Mouse (Mus musculus): ENCODE data around the gene D6Wsu163e. TPM values are rescaled to one million over a fixed set of nuclear protein-coding genes. Genes with fewer than 3 reads are reported as not detected.

The D6Wsu163e gene
- total and polyA plus RNA-seq, 3 experiments = 4.0 to 61.2 (median 36.3) TPM

- TF ChIP-seq POLR2AphosphoS5 (IDR thresholded peaks at IDR 0.05; ENCODE audit: insufficient replicate concordance, low read depth, low read length) (no peak), GATA2 (IDR thresholded peaks at IDR 0.05; ENCODE audit: borderline replicate concordance, low read depth, low read length) (no peak), TAL1 (conservative IDR thresholded peaks at IDR 0.05; ENCODE audit: low read depth, low read length) (no peak), GATA1 (IDR thresholded peaks at IDR 0.05; ENCODE audit: borderline replicate concordance, low read length) (no peak), CTCF (IDR thresholded peaks at IDR 0.05; ENCODE audit: low read depth, low read length) (no peak)
- ATAC-seq (ENCODE audit: extremely low read depth, insufficient number of reproducible peaks, low FRiP score, poor library complexity, severe bottlenecking) (no peak), DNase-seq (ENCODE audit: low spot score) (no peak)
- Histone ChIP-seq H3K27me3 (ENCODE audit: insufficient read depth, low read length) (no peaks in the 10 kb centered on the region), H3K4me3 (ENCODE audit: low read depth, low read length) (no peak overlapping the region), H3K36me3 (replicated peaks) (no peaks in the 10 kb centered on the region), H3K4me1 (ENCODE audit: insufficient read depth, low read depth, low read length) (no peaks in the 10 kb centered on the region), H3K9me3 (replicated peaks) (no peaks in the 10 kb centered on the region)
Measured at GRCm38 (mm10) chr6:126995494-126995893, 55.7 kb downstream of the D6Wsu163e start.

GRCm38 (mm10) chr6:126996399-126996798, 56.6 kb downstream of the D6Wsu163e start:
- TF ChIP-seq POLR2AphosphoS5 (IDR thresholded peaks at IDR 0.05; ENCODE audit: insufficient replicate concordance, low read depth, low read length) (no peak), GATA1 (IDR thresholded peaks at IDR 0.05; ENCODE audit: borderline replicate concordance, low read length) (no peak), TAL1 (conservative IDR thresholded peaks at IDR 0.05; ENCODE audit: low read depth, low read length) (no peak), CTCF (IDR thresholded peaks at IDR 0.05; ENCODE audit: low read depth, low read length) (no peak), GATA2 (IDR thresholded peaks at IDR 0.05; ENCODE audit: borderline replicate concordance, low read depth, low read length) (no peak)
- no peaks in the 10 kb centered on the region for H3K9me3 ChIP-seq (replicated peaks)
- no peaks in the 10 kb centered on the region for H3K36me3 ChIP-seq (replicated peaks)
- H3K4me1 ChIP-seq (ENCODE audit: insufficient read depth, low read depth, low read length) = no peaks in the 10 kb centered on the region
- H3K4me3 ChIP-seq (ENCODE audit: low read depth, low read length) = no peak overlapping the region
- DNase-seq (ENCODE audit: low spot score) (no peak), ATAC-seq (ENCODE audit: extremely low read depth, insufficient number of reproducible peaks, low FRiP score, poor library complexity, severe bottlenecking) (no peak)
- H3K27me3 ChIP-seq (ENCODE audit: insufficient read depth, low read length) = no peaks in the 10 kb centered on the region

- Histone ChIP-seq H3K4me1 (ENCODE audit: insufficient read depth, low read depth, low read length) (no peaks in the 10 kb centered on the region), H3K27me3 (ENCODE audit: insufficient read depth, low read length) (no peaks in the 10 kb centered on the region), H3K9me3 (replicated peaks) (no peaks in the 10 kb centered on the region), H3K4me3 (ENCODE audit: low read depth, low read length) (no peak overlapping the region), H3K36me3 (replicated peaks) (no peaks in the 10 kb centered on the region)
- ATAC-seq (ENCODE audit: extremely low read depth, insufficient number of reproducible peaks, low FRiP score, poor library complexity, severe bottlenecking) (no peak), DNase-seq (ENCODE audit: low spot score) (no peak)
- TF ChIP-seq CTCF (IDR thresholded peaks at IDR 0.05; ENCODE audit: low read depth, low read length) = no peak
- no peak for TF ChIP-seq GATA2 (IDR thresholded peaks at IDR 0.05; ENCODE audit: borderline replicate concordance, low read depth, low read length)
- no peak for TF ChIP-seq POLR2AphosphoS5 (IDR thresholded peaks at IDR 0.05; ENCODE audit: insufficient replicate concordance, low read depth, low read length)
- no peak for TF ChIP-seq TAL1 (conservative IDR thresholded peaks at IDR 0.05; ENCODE audit: low read depth, low read length)
- TF ChIP-seq GATA1 (IDR thresholded peaks at IDR 0.05; ENCODE audit: borderline replicate concordance, low read length) = no peak
Measured at GRCm38 (mm10) chr6:127005646-127006045, 65.9 kb downstream of the D6Wsu163e start.

GRCm38 (mm10) chr6:127006551-127006950, 66.8 kb downstream of the D6Wsu163e start:
- no peak for ATAC-seq (ENCODE audit: extremely low read depth, insufficient number of reproducible peaks, low FRiP score, poor library complexity, severe bottlenecking)
- Histone ChIP-seq H3K9me3 (replicated peaks) (no peaks in the 10 kb centered on the region), H3K4me1 (ENCODE audit: insufficient read depth, low read depth, low read length) (no peaks in the 10 kb centered on the region), H3K36me3 (replicated peaks) (no peaks in the 10 kb centered on the region), H3K27me3 (ENCODE audit: insufficient read depth, low read length) (no peaks in the 10 kb centered on the region), H3K4me3 (ENCODE audit: low read depth, low read length) (no peak overlapping the region)
- TF ChIP-seq TAL1 (conservative IDR thresholded peaks at IDR 0.05; ENCODE audit: low read depth, low read length) (no peak), GATA1 (IDR thresholded peaks at IDR 0.05; ENCODE audit: borderline replicate concordance, low read length) (no peak), POLR2AphosphoS5 (IDR thresholded peaks at IDR 0.05; ENCODE audit: insufficient replicate concordance, low read depth, low read length) (no peak), GATA2 (IDR thresholded peaks at IDR 0.05; ENCODE audit: borderline replicate concordance, low read depth, low read length) (no peak), CTCF (IDR thresholded peaks at IDR 0.05; ENCODE audit: low read depth, low read length) (no peak)
- DNase-seq (ENCODE audit: low spot score) = no peak

GRCm38 (mm10) chr6:127010021-127010420, 70.3 kb downstream of the D6Wsu163e start:
- H3K27me3 ChIP-seq (ENCODE audit: insufficient read depth, low read length) = no peaks in the 10 kb centered on the region
- no peak for TF ChIP-seq POLR2AphosphoS5 (IDR thresholded peaks at IDR 0.05; ENCODE audit: insufficient replicate concordance, low read depth, low read length)
- TF ChIP-seq GATA1 (IDR thresholded peaks at IDR 0.05; ENCODE audit: borderline replicate concordance, low read length) = no peak
- no peak for TF ChIP-seq CTCF (IDR thresholded peaks at IDR 0.05; ENCODE audit: low read depth, low read length)
- TF ChIP-seq GATA2 (IDR thresholded peaks at IDR 0.05; ENCODE audit: borderline replicate concordance, low read depth, low read length) = no peak
- no peak for TF ChIP-seq TAL1 (conservative IDR thresholded peaks at IDR 0.05; ENCODE audit: low read depth, low read length)

GRCm38 (mm10) chr6:127011947-127012535, 72.3 kb downstream of the D6Wsu163e start:
- no peak for ATAC-seq (ENCODE audit: extremely low read depth, insufficient number of reproducible peaks, low FRiP score, poor library complexity, severe bottlenecking)
- TF ChIP-seq TAL1 (conservative IDR thresholded peaks at IDR 0.05; ENCODE audit: low read depth, low read length) (no peak), GATA1 (IDR thresholded peaks at IDR 0.05; ENCODE audit: borderline replicate concordance, low read length) (no peak), GATA2 (IDR thresholded peaks at IDR 0.05; ENCODE audit: borderline replicate concordance, low read depth, low read length) (no peak), POLR2AphosphoS5 (IDR thresholded peaks at IDR 0.05; ENCODE audit: insufficient replicate concordance, low read depth, low read length) (no peak), CTCF (IDR thresholded peaks at IDR 0.05; ENCODE audit: low read depth, low read length) (no peak)
- no peak for DNase-seq (ENCODE audit: low spot score)

More at GRCm38 (mm10) chr6:127010021-127010420, 70.3 kb downstream of the D6Wsu163e start:
- Histone ChIP-seq H3K36me3 (replicated peaks) (no peaks in the 10 kb centered on the region), H3K9me3 (replicated peaks) (no peaks in the 10 kb centered on the region), H3K4me3 (ENCODE audit: low read depth, low read length) (no peak overlapping the region), H3K4me1 (ENCODE audit: insufficient read depth, low read depth, low read length) (no peaks in the 10 kb centered on the region)
- DNase-seq (ENCODE audit: low spot score) = no peak
- ATAC-seq (ENCODE audit: extremely low read depth, insufficient number of reproducible peaks, low FRiP score, poor library complexity, severe bottlenecking) = no peak

More at GRCm38 (mm10) chr6:127011947-127012535, 72.3 kb downstream of the D6Wsu163e start:
- Histone ChIP-seq H3K4me3 (ENCODE audit: low read depth, low read length) (no peak overlapping the region), H3K27me3 (ENCODE audit: insufficient read depth, low read length) (no peaks in the 10 kb centered on the region), H3K36me3 (replicated peaks) (no peaks in the 10 kb centered on the region), H3K4me1 (ENCODE audit: insufficient read depth, low read depth, low read length) (no peaks in the 10 kb centered on the region), H3K9me3 (replicated peaks) (no peaks in the 10 kb centered on the region)

Measured in G1E (cell line).